ENCODE assay signal across 10 mouse cellular contexts in genomic region chr10:45471321-45471720, GRCm38 (mm10). TPM values are rescaled to one million over a fixed set of nuclear protein-coding genes. Genes with fewer than 3 reads are reported as not detected.
DNase-seq lines count a peak whose midpoint lies in the region; ATAC-seq and TF ChIP-seq lines count a peak whose summit lies in the region.
"Had no signal": no experiment of that assay in that cellular context is flagged by ENCODE, and none has a peak within 500 bp of the region (broad histone marks: within the 10 kb centered on the region; RNA-seq: fewer than 3 reads in every experiment).

No protein-coding gene starts in this region.

- no peak for DNase-seq in hindbrain, embryonic 11.5 days (ENCODE audit: low spot score)
- DNase-seq in embryo, embryonic 9.5 days (ENCODE audit: extremely low spot score) = peak; percentile 43
- no peak for DNase-seq in liver, embryonic 14.5 days (ENCODE audit: low read depth in 3 of 3, low spot score in 3 of 3)
- no peak for DNase-seq in lung, postnatal 0 days (ENCODE audit: low spot score)
- DNase-seq in lung, postnatal 14 days = no peak
- DNase-seq: gastrocnemius, postnatal 25 days had no signal

- peak; percentile 34; the same call in 1 of the 2 replicates for ATAC-seq in hindbrain, embryonic 11.5 days (ENCODE audit: low FRiP score)
- no peak for ATAC-seq in hindbrain, embryonic 16.5 days
- ATAC-seq in forebrain, embryonic 13.5 days = no peak
- no peak for ATAC-seq in liver, embryonic 14.5 days (ENCODE audit: insufficient read depth)
- no peak for ATAC-seq in lung, postnatal 0 days

- WGBS in hindbrain, embryonic 11.5 days = 19% methylated on average over 3 of the region's 3 CpGs
- WGBS in hindbrain, embryonic 16.5 days = 31% methylated on average over 3 of the region's 3 CpGs
- 21% methylated on average over 3 of the region's 3 CpGs for WGBS in forebrain, embryonic 13.5 days
- WGBS in liver, embryonic 14.5 days (ENCODE audit: insufficient replicate concordance) = 12% methylated on average over 3 of the region's 3 CpGs
- 24% methylated on average over 3 of the region's 3 CpGs for WGBS in lung, postnatal 0 days

- no peaks in the 10 kb centered on the region for H3K36me3 ChIP-seq in hindbrain, embryonic 11.5 days (ENCODE audit: control insufficient read depth, insufficient read depth, low read length)
- no peaks in the 10 kb centered on the region for H3K36me3 ChIP-seq in hindbrain, embryonic 16.5 days (ENCODE audit: control insufficient read depth, insufficient read depth, low read length)
- no peaks in the 10 kb centered on the region for H3K36me3 ChIP-seq in forebrain, embryonic 13.5 days (ENCODE audit: poor library complexity, severe bottlenecking)
- no peaks in the 10 kb centered on the region for H3K36me3 ChIP-seq in liver, embryonic 14.5 days (replicated peaks; ENCODE audit: control insufficient read depth, insufficient read depth, low read depth)
- H3K36me3 ChIP-seq in lung, postnatal 0 days (ENCODE audit: insufficient read depth, low read length) = no peaks in the 10 kb centered on the region

- H3K4me3 ChIP-seq in hindbrain, embryonic 11.5 days (ENCODE audit: low read depth, low read length) = peak overlapping the region; percentile 22; the same call in 1 of the 2 replicates
- no peak overlapping the region for H3K4me3 ChIP-seq in hindbrain, embryonic 16.5 days (ENCODE audit: low read length)
- no peak overlapping the region for H3K4me3 ChIP-seq in forebrain, embryonic 13.5 days
- H3K4me3 ChIP-seq in liver, embryonic 14.5 days (ENCODE audit: insufficient read depth in 1 of 2, low read depth in 2 of 2, low read length in 2 of 2) = no peak overlapping the region; a peak in 1 of 4 replicates
- H3K4me3 ChIP-seq in lung, postnatal 0 days (ENCODE audit: low read depth, low read length) = no peak overlapping the region

- H3K9me3 ChIP-seq in hindbrain, embryonic 11.5 days (ENCODE audit: control insufficient read depth, low read length) = no peaks in the 10 kb centered on the region
- no peaks in the 10 kb centered on the region for H3K9me3 ChIP-seq in hindbrain, embryonic 16.5 days (ENCODE audit: control insufficient read depth, low read length)
- H3K9me3 ChIP-seq in forebrain, embryonic 13.5 days (replicated peaks) = no peaks in the 10 kb centered on the region
- H3K9me3 ChIP-seq in liver, embryonic 14.5 days (ENCODE audit: control insufficient read depth, low read length) = no peaks in the 10 kb centered on the region
- no peaks in the 10 kb centered on the region for H3K9me3 ChIP-seq in lung, postnatal 0 days (ENCODE audit: low read length)

- TF ChIP-seq CTCF in liver, embryonic 14.5 days (IDR thresholded peaks at IDR 0.05; ENCODE audit: low read depth) = no peak
- no peak for TF ChIP-seq CTCF in lung, postnatal 0 days (IDR thresholded peaks at IDR 0.05)

- peaks cover 4% of the 10 kb centered on the region; the same call in 1 of the 2 replicates for H3K4me1 ChIP-seq in hindbrain, embryonic 11.5 days (replicated peaks; ENCODE audit: control insufficient read depth, insufficient read depth, low read length)
- peaks cover 5% of the 10 kb centered on the region for H3K4me1 ChIP-seq in hindbrain, embryonic 16.5 days (ENCODE audit: control insufficient read depth, insufficient read depth, low read depth, low read length)
- H3K4me1 ChIP-seq in forebrain, embryonic 13.5 days = peaks cover 32% of the 10 kb centered on the region
- peaks cover 3 to 6% of the 10 kb centered on the region in 2 experiments; a peak in 2 of 4 replicates for H3K4me1 ChIP-seq in liver, embryonic 14.5 days (replicated peaks; ENCODE audit: control insufficient read depth in 2 of 2, insufficient read depth in 2 of 2, low read length in 1 of 2)
- no peaks in the 10 kb centered on the region for H3K4me1 ChIP-seq in lung, postnatal 0 days (ENCODE audit: insufficient read depth, low read depth, low read length)

- H3K27me3 ChIP-seq in hindbrain, embryonic 11.5 days (ENCODE audit: control insufficient read depth, insufficient read depth, low read length) = no peaks in the 10 kb centered on the region
- H3K27me3 ChIP-seq in hindbrain, embryonic 16.5 days (replicated peaks; ENCODE audit: control insufficient read depth, insufficient read depth, low read length) = peaks cover 7% of the 10 kb centered on the region
- H3K27me3 ChIP-seq in forebrain, embryonic 13.5 days = peaks cover 19% of the 10 kb centered on the region
- no peaks in the 10 kb centered on the region for H3K27me3 ChIP-seq in liver, embryonic 14.5 days (ENCODE audit: control insufficient read depth, insufficient read depth, low read length)
- H3K27me3 ChIP-seq in lung, postnatal 0 days (replicated peaks; ENCODE audit: insufficient read depth, low read length) = peaks cover 6% of the 10 kb centered on the region; the same call in 1 of the 2 replicates

- H3K27ac ChIP-seq in hindbrain, embryonic 11.5 days (ENCODE audit: low read depth, low read length) = no peak overlapping the region
- H3K27ac ChIP-seq in hindbrain, embryonic 16.5 days (ENCODE audit: low read depth, low read length) = no peak overlapping the region
- no peak overlapping the region for H3K27ac ChIP-seq in forebrain, embryonic 13.5 days
- H3K27ac ChIP-seq in liver, embryonic 14.5 days = no peak overlapping the region
- no peak overlapping the region for H3K27ac ChIP-seq in lung, postnatal 0 days (ENCODE audit: low read length)
- H3K27ac ChIP-seq: stomach, postnatal 0 days had no signal

- H3K9ac ChIP-seq in hindbrain, embryonic 11.5 days (ENCODE audit: low read depth, low read length) = no peak overlapping the region
- H3K9ac ChIP-seq in hindbrain, embryonic 16.5 days (ENCODE audit: low read depth, low read length) = no peak overlapping the region
- no peak overlapping the region for H3K9ac ChIP-seq in forebrain, embryonic 13.5 days
- H3K9ac ChIP-seq in liver, embryonic 14.5 days (replicated peaks) = no peak overlapping the region
- no peak overlapping the region for H3K9ac ChIP-seq in lung, postnatal 0 days (replicated peaks; ENCODE audit: low read depth)

- no peak for TF ChIP-seq EP300 in liver, embryonic 14.5 days (IDR thresholded peaks at IDR 0.05; ENCODE audit: low read depth)
- TF ChIP-seq EP300 in lung, postnatal 0 days (IDR thresholded peaks at IDR 0.05) = no peak

- peak overlapping the region; percentile 39; the same call in 1 of the 2 replicates for H3K4me2 ChIP-seq in hindbrain, embryonic 11.5 days (replicated peaks; ENCODE audit: low read depth, low read length)
- no peak overlapping the region for H3K4me2 ChIP-seq in hindbrain, embryonic 16.5 days (ENCODE audit: low read length)
- peak overlapping the region; percentile 47; the same call in 1 of the 2 replicates for H3K4me2 ChIP-seq in forebrain, embryonic 13.5 days
- H3K4me2 ChIP-seq in liver, embryonic 14.5 days (ENCODE audit: low read depth) = peak overlapping the region; percentile 79
- no peak overlapping the region for H3K4me2 ChIP-seq in lung, postnatal 0 days (replicated peaks; ENCODE audit: low read depth, low read length)

RNA-seq across cellular contexts. Expression of gene Lin28b, which starts 14.9 kb away (rescaled TPM):
- polyA plus RNA-seq in hindbrain, embryonic 11.5 days (2014; fragmentation: Nextera tagmentation; extraction: Ambion mirVana) = 14.8 and 17.1 TPM in 2 replicates
- polyA plus RNA-seq in hindbrain, embryonic 16.5 days (2015; fragmentation: Nextera tagmentation; extraction: Ambion mirVana) = 6.2 and 7.0 TPM in 2 replicates
- polyA plus RNA-seq in forebrain, embryonic 13.5 days (2015; fragmentation: Nextera tagmentation; extraction: Ambion mirVana) = 7.4 and 8.7 TPM in 2 replicates
- polyA plus RNA-seq in liver, embryonic 14.5 days (2012; rRNA removed) = 4.3 and 5.9 TPM in 2 replicates
- polyA plus RNA-seq in liver, embryonic 14.5 days (2014; fragmentation: Nextera tagmentation; extraction: Ambion mirVana) = 8.8 and 10.1 TPM in 2 replicates
- polyA plus RNA-seq in lung, postnatal 0 days (2015; fragmentation: Nextera tagmentation; extraction: Ambion mirVana) = 0.05 and 0.12 TPM in 2 replicates
- polyA plus RNA-seq: large intestine, adult 2 months had no signal

Comparison
In these comparisons a context has a peak if more than half of its experiments do, and no peak if none do; other contexts are left out.
1. H3K4me2 ChIP-seq: peak in hindbrain, embryonic 11.5 days (single experiment), forebrain, embryonic 13.5 days (single experiment) and liver, embryonic 14.5 days (single experiment); none in hindbrain, embryonic 16.5 days (single experiment) and lung, postnatal 0 days (single experiment).